Mouse (Mus musculus) left cerebral cortex, adult 2 months (tissue): ENCODE measurements around the gene Shisa3. TPM values are rescaled to one million over a fixed set of nuclear protein-coding genes. Genes with fewer than 3 reads are reported as not detected.

Source experiments
- DNase-seq, 2 experiments: peaks; one replicate each; pipeline ENCODE4 v3.0.0; 2021 to 2022; ENCODE audit warnings: low spot score in 2 of 2, mixed read lengths in 1 of 2; ENCODE audit errors: extremely low spot score in 1 of 2
- H3K27ac ChIP-seq: fragments of 200-600 bp; 2 replicates; pipeline ENCODE4 v1.8.1; 2022
- H3K4me3 ChIP-seq: fragments of 200-600 bp; 2 replicates; pipeline ENCODE4 v1.8.1; 2022
- CTCF ChIP-seq: fragments of 200-600 bp; IDR thresholded peaks from 2 replicates; pipeline ENCODE4 v1.8.1; 2022; ENCODE audit warnings: antibody characterized with exemption, mild to moderate bottlenecking, moderate library complexity
- intact Hi-C: fragments of 180-260 bp; cut with DNase I; formaldehyde crosslinking; loops from one replicate; pipeline ENCODE4 v1.15.1; 2025
- total RNA-seq, 2 experiments: library from RNA; stranded (reverse); gene quantifications; 2 replicates each; pipeline ENCODE4 v1.2.3; 2021

Gene Shisa3
- total RNA-seq, 2 experiments from 2014 or later: 0.87 to 1.1 TPM

- TF ChIP-seq CTCF: no peak
- Histone ChIP-seq H3K4me3 (no peak overlapping the region), H3K27ac (no peak overlapping the region)
- DNase-seq: no peak
- intact Hi-C loops: loop anchor here (5.0 kb wide), 1 partner anchor 57 kb away; no protein-coding TSS in a partner anchor
Observed at GRCm38 (mm10) chr5:67640596-67641312, 33.1 kb downstream of the Shisa3 start.

DNA sequence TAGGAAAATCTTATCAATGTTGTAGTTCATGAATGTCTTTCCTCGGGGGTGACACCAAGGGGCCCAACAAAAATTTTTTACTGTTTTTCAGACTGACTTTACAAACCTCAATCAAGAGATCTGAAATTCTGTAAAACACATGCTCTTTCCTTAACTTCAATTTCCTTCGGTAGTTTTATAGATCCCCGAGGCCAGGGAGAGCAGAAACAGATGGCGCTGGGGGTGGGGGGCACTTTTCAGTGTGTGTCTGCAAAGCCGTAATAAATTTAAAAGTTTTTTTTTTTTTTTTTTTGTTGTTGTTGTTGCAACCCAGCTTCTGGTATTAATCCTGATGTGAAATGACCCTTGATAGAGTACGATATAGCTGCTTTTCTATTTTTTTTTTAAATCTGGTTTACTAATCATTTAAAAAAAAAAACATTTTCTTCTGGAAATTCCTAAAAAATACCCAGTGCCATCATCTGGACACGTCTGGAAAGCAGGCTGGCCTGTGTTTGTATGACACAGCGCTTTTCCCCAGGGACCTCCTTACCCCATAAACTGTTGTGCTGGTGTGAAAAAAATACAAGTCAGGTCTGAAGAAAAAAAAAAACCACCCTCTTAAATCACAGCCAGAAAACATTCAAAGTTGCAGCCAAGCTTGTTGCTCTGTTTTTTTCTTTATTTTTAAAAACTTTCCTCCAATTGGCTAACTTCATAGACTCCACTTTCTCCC lies 33.9 kb downstream of the Shisa3 start:
- Histone ChIP-seq H3K27ac (no peak overlapping the region), H3K4me3 (no peak overlapping the region)
- intact Hi-C loops: loop anchor here (5.0 kb wide), 1 partner anchor 56 kb away; no protein-coding TSS in a partner anchor
- no peak for DNase-seq
- TF ChIP-seq CTCF: no peak

GRCm38 (mm10) chr5:67643537-67644255 lies 36.0 kb downstream of the Shisa3 start:
- intact Hi-C loops: loop anchor here (5.0 kb wide), 1 partner anchor 54 kb away; no protein-coding TSS in a partner anchor
- no peak overlapping the region for H3K27ac ChIP-seq
- DNase-seq: no peak
- TF ChIP-seq CTCF: no peak
- H3K4me3 ChIP-seq: no peak overlapping the region

GRCm38 (mm10) chr5:67646756-67647529 lies 39.3 kb downstream of the Shisa3 start:
- TF ChIP-seq CTCF: no peak
- Histone ChIP-seq H3K27ac (no peak overlapping the region), H3K4me3 (no peak overlapping the region)
- no peak for DNase-seq
- intact Hi-C loops: no loop called here

GRCm38 (mm10) chr5:67647568-67647967 lies 39.9 kb downstream of the Shisa3 start:
- Histone ChIP-seq H3K27ac (no peak overlapping the region), H3K4me3 (no peak overlapping the region)
- intact Hi-C loops: no loop called here
- TF ChIP-seq CTCF: peak; percentile 42
- peak in 1 of 2 experiments; percentile 36 for DNase-seq

GRCm38 (mm10) chr5:67649156-67649555 lies 41.5 kb downstream of the Shisa3 start:
- intact Hi-C loops: no loop called here
- Histone ChIP-seq H3K27ac (no peak overlapping the region), H3K4me3 (no peak overlapping the region)
- no peak for TF ChIP-seq CTCF
- DNase-seq: no peak

DNA sequence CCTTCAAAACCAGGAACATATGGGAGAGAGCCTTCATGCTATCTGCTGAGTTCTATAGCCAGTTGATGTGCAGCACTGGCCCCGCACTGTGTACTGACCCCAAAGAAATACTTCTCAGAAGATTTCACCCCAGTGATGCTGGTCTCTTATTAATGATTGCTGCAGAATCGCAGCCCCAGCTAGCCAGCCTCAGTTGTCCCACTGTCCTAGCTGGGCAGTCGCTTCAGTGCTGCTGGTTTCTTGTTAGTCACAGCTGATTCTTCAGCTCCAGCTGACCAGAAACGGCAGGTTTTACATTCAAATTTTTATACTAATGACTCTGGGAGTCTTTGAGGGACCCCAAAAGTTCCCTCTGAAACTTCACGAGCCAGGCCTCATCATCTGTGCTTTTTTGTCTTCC lies 42.3 kb downstream of the Shisa3 start:
- intact Hi-C loops: no loop called here

GRCm38 (mm10) chr5:67652468-67652867 lies 44.8 kb downstream of the Shisa3 start:
- DNase-seq: no peak
- TF ChIP-seq CTCF: no peak
- H3K27ac ChIP-seq: no peak overlapping the region
- no peak overlapping the region for H3K4me3 ChIP-seq
- intact Hi-C loops: no loop called here

More for the DNA sequence above, 42.3 kb downstream of the Shisa3 start:
- TF ChIP-seq CTCF: no peak
- Histone ChIP-seq H3K4me3 (no peak overlapping the region), H3K27ac (no peak overlapping the region)
- no peak for DNase-seq

- Histone ChIP-seq H3K27ac (no peak overlapping the region), H3K4me3 (no peak overlapping the region)
- no peak for TF ChIP-seq CTCF
- intact Hi-C loops: no loop called here
- DNase-seq: no peak
Observed at GRCm38 (mm10) chr5:67653543-67653942, 45.9 kb downstream of the Shisa3 start.

DNA sequence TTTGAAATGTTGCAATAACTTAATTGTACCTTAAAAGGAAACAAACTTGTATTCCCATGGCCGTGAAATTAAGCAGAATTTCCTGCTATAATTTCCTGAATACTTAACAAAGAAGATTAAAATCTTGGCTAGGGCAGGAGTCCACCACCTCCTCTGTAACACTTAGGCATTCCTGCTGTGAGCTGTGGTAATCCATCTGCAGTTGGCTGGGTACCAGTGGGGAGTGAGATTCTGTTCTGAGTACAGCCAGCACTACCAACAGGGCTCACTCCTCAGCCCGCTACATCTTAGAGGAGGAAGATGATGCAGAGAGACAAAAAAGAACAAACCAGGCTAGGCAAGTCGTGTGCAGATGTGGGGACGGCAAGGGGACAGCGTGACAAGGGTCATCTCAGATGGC lies 46.9 kb downstream of the Shisa3 start:
- intact Hi-C loops: no loop called here
- TF ChIP-seq CTCF: no peak
- DNase-seq: no peak
- Histone ChIP-seq H3K4me3 (no peak overlapping the region), H3K27ac (no peak overlapping the region)
